Mouse (Mus musculus): ENCODE measurements around the gene Ramp1.

The Ramp1 gene

GRCm38 (mm10) chr1:91239112-91239511, 59.5 kb downstream of the Ramp1 start:
- DNase-seq (ENCODE audit: low spot score in 2 of 2): peak; percentile 61 to 77

GRCm38 (mm10) chr1:91239800-91240199, 60.2 kb downstream of the Ramp1 start:
- no peak for DNase-seq (ENCODE audit: low spot score in 2 of 2)

- DNase-seq (ENCODE audit: low spot score in 2 of 2): no peak
Observed at GRCm38 (mm10) chr1:91240685-91241084, 61.1 kb downstream of the Ramp1 start.

GRCm38 (mm10) chr1:91241249-91241648, 61.6 kb downstream of the Ramp1 start:
- no peak for DNase-seq (ENCODE audit: low spot score in 2 of 2)

GRCm38 (mm10) chr1:91248242-91248641, 68.6 kb downstream of the Ramp1 start:
- DNase-seq (ENCODE audit: low spot score in 2 of 2): peak in 1 of 2 experiments; percentile 42

DNA sequence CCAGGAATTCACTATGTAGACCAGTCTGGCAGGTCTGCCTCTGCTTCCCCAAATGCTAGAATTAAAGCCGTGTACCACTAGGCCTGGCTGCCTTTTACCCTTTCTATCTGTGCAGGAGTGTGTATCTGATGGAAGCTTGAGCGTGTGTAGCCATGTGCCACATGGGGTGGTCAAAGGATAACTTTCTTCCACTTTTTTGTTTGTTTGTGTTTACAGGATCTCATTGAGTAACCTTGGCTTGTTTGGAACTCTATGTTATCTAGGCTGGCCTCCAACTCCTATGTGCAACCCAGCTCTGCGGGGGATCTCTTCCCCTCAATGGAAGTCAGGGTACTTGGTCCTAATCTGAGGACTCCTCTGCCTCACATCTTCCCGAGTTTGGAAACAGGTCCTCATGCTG, 69.3 kb downstream of the Ramp1 start:
- DNase-seq (ENCODE audit: low spot score in 2 of 2): no peak

GRCm38 (mm10) chr1:91249564-91250414, 70.2 kb downstream of the Ramp1 start, which contains the start of gene Ube2f:
Gene Ube2f (plus strand): TSS chr1:91250304.
- DNase-seq (ENCODE audit: low spot score in 2 of 2): peak; percentile 85 to 91

DNA sequence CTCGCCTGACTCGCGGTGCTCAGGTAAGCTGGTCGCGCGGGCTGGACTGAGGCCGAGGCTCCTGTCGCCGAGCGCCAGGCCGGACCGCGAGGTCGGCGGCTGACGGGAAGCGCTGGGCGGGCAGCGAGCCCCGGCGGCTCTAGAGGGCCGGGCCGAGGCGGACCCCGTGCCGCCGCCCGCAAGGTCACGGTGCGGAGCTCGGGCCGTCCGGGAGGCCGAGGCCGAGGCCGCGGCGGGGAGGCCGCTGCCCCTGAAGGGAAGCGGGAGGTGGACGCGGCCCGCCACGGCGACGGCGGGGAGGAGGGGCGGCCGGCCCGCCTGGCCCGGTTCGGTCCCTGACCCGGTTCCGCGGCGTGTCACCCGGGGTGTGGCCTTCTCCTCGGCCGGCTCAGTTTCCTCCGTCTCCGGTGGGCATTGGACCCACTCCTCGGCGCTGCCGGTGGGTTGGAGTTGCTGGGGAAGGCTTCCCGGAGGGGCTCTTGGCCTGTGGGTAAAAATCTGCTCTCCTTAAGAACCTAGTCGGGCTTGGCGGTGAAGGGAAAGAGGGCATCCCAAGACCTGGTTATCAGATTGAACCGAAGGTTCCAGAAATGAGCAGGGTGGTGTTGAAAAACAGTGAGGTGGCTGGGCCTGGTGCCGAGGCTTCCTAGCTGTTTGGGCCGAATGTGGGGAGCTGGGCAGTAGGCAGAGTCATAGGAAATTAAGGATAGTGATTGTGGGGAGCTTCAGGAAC, 71.0 kb downstream of the Ramp1 start:
- DNase-seq (ENCODE audit: low spot score in 2 of 2): peak; percentile 48 to 57

DNA sequence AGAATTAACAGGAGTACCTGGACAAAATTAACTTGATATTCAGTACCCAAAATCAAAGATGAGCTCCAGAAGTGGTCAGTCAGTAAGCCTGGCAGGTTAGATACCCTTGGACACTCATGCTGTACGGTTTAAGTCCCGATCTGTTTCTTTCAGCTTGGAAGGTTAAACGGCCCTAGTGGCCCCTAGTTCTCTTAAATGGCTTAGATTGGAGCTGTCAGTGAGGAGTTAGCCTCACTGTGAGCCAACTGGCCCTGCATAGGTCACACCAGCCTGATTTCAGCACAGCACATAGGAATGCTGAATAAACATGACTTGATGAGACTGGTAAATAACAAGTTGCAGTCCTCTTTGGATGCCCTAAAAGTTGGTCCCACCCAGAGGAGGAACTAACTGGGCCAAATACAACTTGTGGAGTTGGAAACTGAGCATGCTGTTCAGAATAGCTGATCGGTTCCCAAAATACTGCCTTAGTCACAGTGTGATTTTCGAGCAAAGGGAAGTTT, 71.6 kb downstream of the Ramp1 start:
- DNase-seq (ENCODE audit: low spot score in 2 of 2): peak in 1 of 2 experiments; percentile 37

- DNase-seq (ENCODE audit: low spot score in 2 of 2): peak; percentile 30 to 60
Observed at GRCm38 (mm10) chr1:91251927-91252326, 72.3 kb downstream of the Ramp1 start.

- no peak for DNase-seq (ENCODE audit: low spot score in 2 of 2)
Observed at GRCm38 (mm10) chr1:91257918-91258317, 78.3 kb downstream of the Ramp1 start.

GRCm38 (mm10) chr1:91259794-91260193, 80.2 kb downstream of the Ramp1 start:
- no peak for DNase-seq (ENCODE audit: low spot score in 2 of 2)

- DNase-seq (ENCODE audit: low spot score in 2 of 2): no peak
Observed at GRCm38 (mm10) chr1:91262508-91262907, 82.9 kb downstream of the Ramp1 start.

DNA sequence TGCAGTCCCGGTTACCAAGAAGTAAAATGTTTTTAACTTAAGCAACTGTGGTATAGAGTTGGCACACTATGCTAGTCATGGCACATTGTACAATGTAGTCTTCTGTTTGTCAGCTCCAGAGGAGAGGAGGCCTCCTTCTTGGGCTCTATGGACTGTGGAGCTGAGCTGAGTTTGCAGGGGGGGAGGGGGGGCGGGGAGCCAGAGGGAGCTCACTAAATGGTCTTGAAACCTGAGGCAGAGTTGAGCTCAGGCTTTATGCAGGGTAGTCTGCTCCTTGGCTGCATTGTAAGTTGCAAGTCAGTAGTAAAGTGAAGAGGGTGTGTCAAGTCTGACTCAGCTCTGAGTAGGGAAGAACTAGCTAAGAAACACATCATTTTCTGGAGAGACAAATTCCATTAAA, 92.6 kb downstream of the Ramp1 start:
- no peak for DNase-seq (ENCODE audit: low spot score in 2 of 2)

All from spleen, postnatal 10 days (tissue).